Mouse (Mus musculus) thymus, adult 2 months (tissue): ENCODE results near the gene C130074G19Rik. TPM values are rescaled to one million over a fixed set of nuclear protein-coding genes. Genes with fewer than 3 reads are reported as not detected.

Experiments used
- DNase-seq: peaks from one replicate; pipeline ENCODE4 v3.0.0; 2021
- H3K27ac ChIP-seq: fragments of 200-500 bp; 2 replicates; pipeline ENCODE4 v1.5.1; 2012; ENCODE audit warnings: low read length, control low read depth; ENCODE audit not compliant: control insufficient read depth, insufficient read depth
- H3K27me3 ChIP-seq: fragments of 200-500 bp; 2 replicates; pipeline ENCODE4 v1.6.1; 2012; ENCODE audit warnings: mild to moderate bottlenecking, low read length, moderate library complexity, mixed read lengths; ENCODE audit not compliant: control insufficient read depth, insufficient read depth
- H3K36me3 ChIP-seq: fragments of 200-500 bp; 2 replicates; pipeline ENCODE4 v1.6.1; 2012; ENCODE audit warnings: mild to moderate bottlenecking, low read length, moderate library complexity; ENCODE audit not compliant: control insufficient read depth, insufficient read depth
- H3K4me1 ChIP-seq: fragments of 200-500 bp; replicated peaks from 2 replicates; pipeline ENCODE4 v1.6.1; 2012; ENCODE audit warnings: low read length; ENCODE audit not compliant: control insufficient read depth, insufficient read depth
- H3K4me3 ChIP-seq: fragments of 200-500 bp; 2 replicates; pipeline ENCODE4 v1.5.1; 2012; ENCODE audit warnings: mild to moderate bottlenecking, low read length, control low read depth, moderate library complexity; ENCODE audit not compliant: control insufficient read depth, insufficient read depth
- CTCF ChIP-seq: fragments of 200-500 bp; IDR thresholded peaks from 2 replicates; pipeline ENCODE4 v1.5.1; 2012; ENCODE audit warnings: mild to moderate bottlenecking, control low read depth, low read length, moderate library complexity, borderline replicate concordance; ENCODE audit not compliant: control insufficient read depth, poor library complexity, insufficient read depth; ENCODE audit errors: extremely low read depth
- POLR2A ChIP-seq: fragments of 200-500 bp; IDR thresholded peaks from 2 replicates; pipeline ENCODE4 v1.6.1; 2012; ENCODE audit warnings: mild to moderate bottlenecking, low read length, control low read depth, moderate library complexity; ENCODE audit not compliant: control insufficient read depth, poor library complexity, insufficient read depth; ENCODE audit errors: extremely low read depth
- WGBS: fragments of 180-500 bp; shearing (Covaris S2); methylation state at CpG from one replicate; pipeline ENCODE4 v1.1.7; 2018; 5-methylcytosine and 5-hydroxymethylcytosine counted together
- polyA plus RNA-seq: library from polyadenylated mRNA; depleted of rRNA; stranded (reverse); fragments of >200 nt; gene quantifications from 2 replicates; pipeline ENCODE4 v1.2.3, GENCODE M21; 2012

The C130074G19Rik gene
- polyA plus RNA-seq, 1 experiment, result 3.2 TPM

DNA sequence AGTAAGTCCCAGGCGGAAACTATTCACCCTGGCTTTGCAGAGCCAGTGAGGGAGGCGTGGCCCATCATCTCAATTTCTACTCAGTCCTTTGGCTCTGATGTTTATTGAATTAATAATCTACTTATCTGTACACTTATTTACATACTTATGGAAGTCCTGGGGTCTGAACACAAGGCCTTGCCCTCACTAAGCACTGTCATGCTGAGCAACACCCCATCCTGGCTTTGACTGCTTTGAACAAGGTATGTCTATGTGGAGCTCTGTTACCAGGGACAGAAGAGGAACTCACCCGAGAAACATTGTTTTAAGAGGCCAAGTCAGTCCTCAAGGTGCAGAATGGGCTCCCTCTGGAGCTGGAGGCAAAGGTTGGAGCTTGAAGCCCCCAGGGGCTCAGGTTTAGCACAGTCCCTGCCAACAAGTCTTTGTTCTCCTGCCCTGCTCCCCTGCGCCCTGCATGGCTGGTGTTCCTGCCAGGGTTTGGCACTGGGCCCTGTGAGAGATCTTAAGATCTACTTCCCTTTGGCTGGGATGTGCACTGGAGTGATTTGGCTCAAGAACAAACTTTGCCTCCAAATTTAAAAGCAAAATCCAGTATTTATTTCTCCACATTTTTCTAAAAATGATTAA is 13.0 kb downstream of the C130074G19Rik start:
- TF ChIP-seq CTCF (no peak), POLR2A (no peak)
- no peak overlapping the region for H3K4me3 ChIP-seq
- H3K27me3 ChIP-seq, result no peaks in the 10 kb centered on the region
- H3K36me3 ChIP-seq, result no peaks in the 10 kb centered on the region
- H3K27ac ChIP-seq, result no peak overlapping the region
- H3K4me1 ChIP-seq, result no peaks in the 10 kb centered on the region
- 69% methylated on average over 4 of the region's 4 CpGs for WGBS
- no peak for DNase-seq

DNA sequence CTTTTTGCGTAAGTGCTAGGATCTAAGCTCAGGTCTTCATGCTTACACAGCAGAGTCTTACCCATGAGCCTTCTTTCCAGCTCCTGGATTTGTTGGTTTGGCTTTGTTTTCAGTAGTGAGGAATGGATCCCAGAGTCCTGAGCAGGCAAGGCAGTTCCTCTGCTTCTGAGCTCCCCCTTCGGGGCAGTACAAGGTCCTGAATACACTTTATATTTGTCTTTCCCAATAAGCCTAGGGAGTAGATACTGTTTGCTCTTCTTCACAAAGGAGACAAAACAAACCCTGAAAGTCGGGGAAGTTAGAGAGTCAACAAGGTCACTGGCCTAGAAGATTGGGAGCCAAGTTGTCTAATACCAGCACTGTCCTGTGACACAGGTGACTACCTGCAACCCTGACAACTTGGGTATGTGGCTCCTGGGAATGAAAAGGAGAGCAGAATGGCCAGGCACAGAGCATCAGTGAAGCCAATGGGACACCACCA is 15.3 kb downstream of the C130074G19Rik start:
- no peak overlapping the region for H3K4me3 ChIP-seq
- H3K4me1 ChIP-seq, result no peaks in the 10 kb centered on the region
- WGBS, result 95% methylated on average over 3 of the region's 3 CpGs
- no peak overlapping the region for H3K27ac ChIP-seq
- TF ChIP-seq POLR2A (no peak), CTCF (no peak)
- H3K36me3 ChIP-seq, result no peaks in the 10 kb centered on the region
- no peaks in the 10 kb centered on the region for H3K27me3 ChIP-seq
- DNase-seq, result no peak

DNA sequence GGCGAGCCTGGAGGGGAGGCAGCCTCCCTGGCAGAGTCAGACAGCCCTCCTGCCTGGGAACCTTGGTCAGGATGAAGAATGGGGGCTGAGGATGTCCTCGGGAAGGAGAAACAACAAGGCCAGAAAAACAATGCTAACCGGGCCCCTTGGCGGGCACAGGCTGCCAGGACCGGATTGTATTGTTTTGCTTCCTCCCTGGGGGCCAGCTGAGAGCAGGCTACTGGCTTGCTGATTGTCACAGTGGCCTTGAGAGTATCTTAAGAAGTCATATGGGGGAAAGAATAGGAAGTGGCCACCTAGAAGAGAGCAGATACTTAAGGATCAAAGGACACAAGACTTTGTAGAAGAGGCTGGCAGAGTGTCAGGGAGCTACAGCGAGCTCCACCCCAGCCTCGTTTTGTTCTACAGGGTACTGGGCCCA is 18.6 kb downstream of the C130074G19Rik start:
- Histone ChIP-seq H3K4me3 (no peak overlapping the region), H3K4me1 (no peaks in the 10 kb centered on the region), H3K27me3 (no peaks in the 10 kb centered on the region), H3K27ac (no peak overlapping the region), H3K36me3 (no peaks in the 10 kb centered on the region)
- TF ChIP-seq POLR2A (no peak), CTCF (no peak)
- DNase-seq, result no peak
- WGBS, result 69% methylated on average over 7 of the region's 7 CpGs

DNA sequence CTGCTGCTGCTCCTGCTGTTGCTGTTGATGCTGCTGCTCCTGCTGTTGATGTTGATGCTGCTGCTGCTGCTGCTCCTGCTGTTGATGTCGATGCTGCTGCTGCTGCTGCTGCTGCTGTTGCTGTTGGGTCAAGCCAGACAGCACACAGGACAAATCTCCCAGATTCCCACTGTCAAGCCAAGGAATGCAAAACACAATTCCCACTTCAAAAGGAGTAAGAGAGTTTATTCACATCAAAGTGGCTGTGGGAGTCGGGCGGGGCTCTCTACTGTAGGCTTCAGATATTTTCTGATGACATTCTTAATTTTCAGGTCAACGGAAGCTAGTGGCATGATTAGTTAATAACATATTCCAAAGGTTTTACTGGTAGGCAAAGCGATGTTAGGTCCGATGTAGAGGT is 20.4 kb downstream of the C130074G19Rik start:
- no peak for TF ChIP-seq POLR2A
- no peak for TF ChIP-seq CTCF
- DNase-seq, result no peak
- Histone ChIP-seq H3K27ac (no peak overlapping the region), H3K4me1 (no peaks in the 10 kb centered on the region), H3K36me3 (no peaks in the 10 kb centered on the region), H3K27me3 (no peaks in the 10 kb centered on the region), H3K4me3 (no peak overlapping the region)
- 94% methylated on average over 6 of the region's 6 CpGs for WGBS

DNA sequence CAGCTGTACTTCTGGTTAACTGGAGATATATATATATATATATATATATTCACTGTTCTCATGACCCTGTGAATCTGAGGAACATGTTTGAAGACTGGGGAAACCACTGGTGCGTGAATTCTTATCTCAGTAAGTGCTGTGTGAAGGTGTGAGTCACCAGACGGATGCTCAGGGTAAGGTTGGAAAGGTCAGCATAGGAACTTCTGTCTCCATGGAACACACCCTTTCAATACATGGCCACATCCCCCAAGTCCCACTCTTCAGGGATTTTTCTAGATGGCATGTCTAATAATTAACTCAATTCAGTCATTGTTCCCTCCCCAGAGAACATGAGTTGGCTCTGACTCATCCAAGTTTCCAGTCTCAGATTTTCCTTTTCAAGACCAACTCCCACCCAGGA is 21.5 kb downstream of the C130074G19Rik start:
- no peaks in the 10 kb centered on the region for H3K4me1 ChIP-seq
- H3K27ac ChIP-seq, result no peak overlapping the region
- H3K27me3 ChIP-seq, result no peaks in the 10 kb centered on the region
- no peak for DNase-seq
- H3K36me3 ChIP-seq, result no peaks in the 10 kb centered on the region
- H3K4me3 ChIP-seq, result no peak overlapping the region
- TF ChIP-seq POLR2A (no peak), CTCF (no peak)
- 93% methylated on average over 2 of the region's 2 CpGs for WGBS

DNA sequence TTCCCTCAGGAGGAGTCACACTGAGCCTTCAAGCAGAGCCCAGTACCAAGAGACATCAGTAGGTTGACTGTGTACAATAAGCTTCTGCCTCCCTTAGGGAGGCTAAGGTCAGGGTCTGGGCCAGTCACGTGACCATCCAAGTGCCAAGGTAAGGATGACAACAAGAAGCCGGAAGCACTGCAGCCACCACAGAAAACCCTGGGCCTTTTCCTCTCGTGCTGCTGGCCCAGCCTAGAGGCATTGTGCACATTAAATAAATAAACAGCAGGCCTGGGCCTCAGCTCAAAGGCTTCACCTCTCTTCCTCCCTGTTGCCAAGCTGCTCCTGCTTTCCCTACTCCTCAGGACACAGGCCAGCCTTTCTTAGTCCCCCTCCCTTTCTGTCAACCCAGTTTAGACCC is 22.7 kb downstream of the C130074G19Rik start:
- TF ChIP-seq POLR2A (no peak), CTCF (no peak)
- Histone ChIP-seq H3K4me1 (no peaks in the 10 kb centered on the region), H3K36me3 (no peaks in the 10 kb centered on the region), H3K27ac (no peak overlapping the region), H3K27me3 (no peaks in the 10 kb centered on the region), H3K4me3 (no peak overlapping the region)
- WGBS, result 86% methylated on average over 3 of the region's 3 CpGs
- no peak for DNase-seq

DNA sequence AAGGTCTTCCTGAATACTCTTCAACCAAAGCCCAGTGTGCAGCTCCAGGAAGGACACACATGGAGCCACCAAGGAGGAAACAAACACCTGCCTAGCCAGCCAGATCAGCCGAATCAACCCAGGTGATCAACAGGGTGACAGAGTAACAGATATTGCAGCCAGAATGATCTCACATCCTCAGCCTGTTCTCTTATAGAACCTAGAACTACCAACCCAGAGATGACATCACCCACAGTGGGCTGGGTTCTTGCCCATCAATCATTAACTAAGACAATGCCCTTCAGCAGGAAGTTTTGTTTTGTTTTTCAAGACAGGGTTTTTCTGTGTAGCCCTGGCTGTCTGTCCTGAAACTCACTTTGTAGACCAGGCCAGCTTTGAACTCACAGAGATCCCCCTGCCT is 24.8 kb downstream of the C130074G19Rik start:
- TF ChIP-seq CTCF, result no peak
- TF ChIP-seq POLR2A, result no peak
- H3K27ac ChIP-seq, result no peak overlapping the region
- no peak for DNase-seq

More for the DNA sequence above, 24.8 kb downstream of the C130074G19Rik start:
- WGBS, result 100% methylated on average over 1 of the region's 1 CpGs
- Histone ChIP-seq H3K36me3 (no peaks in the 10 kb centered on the region), H3K4me1 (peaks cover 9% of the 10 kb centered on the region), H3K4me3 (no peak overlapping the region), H3K27me3 (no peaks in the 10 kb centered on the region)
